Mouse (Mus musculus): ENCODE data around the gene Timm23.
"Not testable (repeated sequence)": the region's sequence is repeated elsewhere in the genome, so short reads cannot be mapped to it uniquely, and the experiment has no call there.

Gene Timm23

DNA sequence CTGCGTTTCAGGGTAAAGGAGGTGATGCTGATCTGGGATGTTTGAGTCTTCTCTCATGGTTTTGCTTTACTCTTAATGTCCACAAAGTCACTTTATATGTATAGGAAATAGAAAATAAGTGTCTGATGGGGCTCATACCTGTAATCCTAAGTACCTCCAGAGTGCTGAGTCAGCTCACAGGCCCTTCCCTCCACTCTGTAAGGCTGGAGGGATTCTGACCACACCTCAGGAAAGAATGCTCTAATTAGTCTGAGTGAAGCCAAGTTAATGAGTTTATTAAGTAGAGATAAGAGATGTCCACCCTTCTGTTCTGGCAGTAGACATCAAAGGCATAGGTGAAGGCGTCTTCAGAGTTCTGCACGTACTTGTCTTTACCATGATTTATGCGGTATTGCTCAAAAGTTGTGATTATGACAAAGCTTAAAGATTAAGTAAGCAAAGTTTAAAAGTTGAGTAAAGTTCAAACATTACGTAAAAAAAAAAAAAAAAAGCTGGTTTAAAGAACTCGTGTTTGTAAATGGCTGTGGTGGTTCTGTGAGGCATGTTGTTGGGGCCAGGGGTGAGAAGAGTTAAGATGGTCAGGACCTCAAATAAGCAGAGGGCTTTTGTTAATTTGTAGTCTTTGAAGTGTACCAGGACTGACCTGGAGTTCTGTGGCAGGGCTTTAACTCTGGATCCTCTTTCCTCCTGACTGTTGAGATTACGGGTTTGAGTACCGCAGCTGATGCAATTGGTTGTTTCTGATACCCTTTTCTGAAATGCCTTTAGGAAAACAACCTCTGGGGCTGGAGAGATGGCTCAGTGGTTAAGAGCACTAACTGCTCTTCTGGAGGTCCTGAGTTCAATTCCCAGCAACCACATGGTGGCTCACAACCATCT, 37.3 kb downstream of the Timm23 start:
- DNase-seq (ENCODE audit: low spot score) = no peak

DNA sequence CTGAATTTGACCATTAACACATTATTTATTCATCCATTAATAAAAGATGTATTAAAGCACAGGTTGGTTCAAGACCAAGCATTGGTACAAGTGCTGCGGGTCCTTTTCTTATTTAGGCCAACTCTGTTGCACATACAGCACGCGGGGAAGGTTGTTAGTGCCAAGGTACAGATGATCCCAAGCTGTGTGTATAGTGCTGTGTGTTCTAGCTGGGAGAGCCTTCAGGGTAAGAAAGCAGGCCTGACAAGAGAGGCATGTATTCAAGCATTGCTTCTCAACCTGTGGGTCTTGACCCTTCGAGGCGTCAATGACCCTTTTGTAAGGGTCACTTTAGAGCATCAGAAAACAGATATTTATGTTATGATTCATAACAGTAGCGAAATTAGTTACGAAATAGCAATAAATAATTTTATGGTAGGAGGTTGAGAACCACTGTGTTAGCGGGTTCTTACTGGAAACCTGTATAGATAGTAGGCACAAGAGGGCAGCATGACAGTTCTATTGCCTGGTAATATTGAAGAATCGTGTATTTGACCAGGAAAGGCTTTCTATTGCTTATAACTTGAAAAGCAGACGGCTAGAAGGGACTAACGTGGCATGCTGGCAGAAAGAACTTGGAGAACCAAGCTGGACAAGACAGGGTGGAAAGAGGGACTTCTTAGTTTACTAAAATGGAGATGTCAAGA, 38.4 kb downstream of the Timm23 start:
- DNase-seq (ENCODE audit: low spot score) = no peak

DNA sequence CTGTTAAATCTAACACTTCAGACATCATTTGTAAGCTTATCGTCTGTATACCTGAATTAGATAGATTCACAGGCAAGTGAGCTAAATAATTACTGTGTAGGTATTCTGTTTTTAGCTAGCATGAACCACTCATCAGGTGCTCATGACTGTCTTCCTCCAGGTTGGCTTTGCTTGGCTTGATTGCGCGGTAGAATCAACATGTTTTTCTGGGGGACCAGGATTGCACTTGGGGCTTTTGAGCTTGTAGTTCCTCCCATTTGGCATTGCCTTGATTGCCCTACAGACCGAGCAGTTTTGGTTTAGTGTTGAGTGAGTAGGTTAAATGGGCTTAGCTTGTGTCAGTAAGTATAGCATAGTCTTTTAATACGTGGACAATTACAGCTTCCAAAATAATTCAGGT, 39.5 kb downstream of the Timm23 start:
- no peak for DNase-seq (ENCODE audit: low spot score)

DNA sequence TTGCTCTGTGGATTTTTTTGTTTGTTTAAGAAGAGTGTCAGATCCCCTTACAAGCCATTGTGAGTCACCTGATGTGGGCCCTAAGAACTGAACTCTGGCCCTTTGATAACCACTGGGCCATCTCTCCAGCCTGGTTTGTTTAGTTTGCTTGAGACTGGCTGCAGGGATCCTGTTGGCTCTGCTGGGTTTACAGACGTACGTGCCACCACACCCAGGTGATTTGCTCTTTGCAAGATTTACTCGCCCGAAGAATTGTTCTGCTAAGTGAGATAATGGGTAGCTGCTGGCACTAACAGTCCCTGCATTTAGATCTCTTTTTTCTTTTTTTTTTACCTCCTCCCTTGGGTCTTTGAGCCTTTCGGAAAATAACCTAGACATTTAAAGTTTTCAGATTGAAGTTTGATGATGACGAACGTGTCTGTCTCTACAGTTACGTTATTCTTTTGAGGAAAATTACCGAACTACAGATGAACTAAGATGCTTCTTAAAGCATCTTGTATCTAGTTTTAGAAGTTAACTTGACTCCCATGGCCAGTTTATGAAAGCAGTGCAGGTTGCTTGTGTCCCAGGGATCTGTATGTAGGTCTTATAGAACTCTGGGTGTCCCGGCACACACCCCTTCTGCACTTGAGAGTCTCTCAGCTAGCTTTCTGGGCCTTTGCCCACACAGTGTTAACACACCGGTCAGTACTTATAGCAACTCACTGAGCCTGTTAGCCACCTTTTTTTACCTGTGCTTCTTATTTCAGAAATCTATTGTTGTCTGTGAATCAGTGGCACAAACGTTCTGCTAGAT, 40.4 kb downstream of the Timm23 start:
- no peak for DNase-seq (ENCODE audit: low spot score)

DNA sequence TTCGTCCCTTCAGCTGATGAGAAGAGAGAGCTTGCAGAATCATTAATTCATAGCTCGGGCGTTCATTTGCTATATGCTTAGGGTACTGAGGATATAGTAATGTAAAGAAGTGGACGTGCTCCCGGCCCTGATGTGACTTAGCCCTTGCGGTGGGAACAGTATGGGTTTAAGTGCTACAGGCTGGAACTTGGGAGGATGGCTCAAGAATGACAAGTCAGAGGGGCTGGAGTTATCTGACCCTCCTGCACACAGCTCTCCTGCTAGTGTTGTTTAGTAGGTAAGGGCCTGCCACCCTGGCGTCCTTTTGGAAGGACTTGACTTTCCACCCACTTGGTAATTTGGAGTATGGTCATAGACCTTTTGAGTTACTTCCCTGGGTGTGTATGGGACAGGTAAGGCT, 41.1 kb downstream of the Timm23 start:
- DNase-seq (ENCODE audit: low spot score) = no peak

DNA sequence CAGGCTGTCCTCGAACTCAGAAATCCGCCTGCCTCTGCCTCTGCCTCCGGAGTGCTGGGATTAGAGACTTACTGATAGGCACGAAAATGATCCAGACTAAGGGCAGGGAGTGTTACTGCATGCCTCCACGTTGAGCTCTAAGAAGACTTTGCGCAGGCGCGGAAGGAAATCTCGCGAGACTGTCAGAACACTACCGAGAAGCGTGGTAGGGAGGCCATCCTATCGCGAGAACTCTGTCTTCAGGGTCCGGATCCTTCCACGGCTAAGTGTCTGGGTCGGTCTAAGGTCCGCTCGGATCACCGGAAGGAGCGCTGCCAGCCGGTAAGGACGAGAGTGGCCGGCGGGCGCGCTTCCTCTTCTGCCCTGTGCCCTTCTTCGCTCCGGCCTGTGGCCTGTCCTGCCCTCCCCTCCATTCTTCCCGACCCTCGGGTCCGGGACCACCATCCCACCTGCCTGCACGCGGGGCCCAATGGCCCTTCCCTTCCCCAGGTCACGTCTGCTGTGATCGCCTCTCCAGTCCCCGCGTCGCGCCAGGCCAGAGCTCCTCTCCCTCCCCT, 41.9 kb downstream of the Timm23 start, which contains the start of gene Ncoa4:
TSS of gene Ncoa4 (plus strand) at position 176 of the 557 bp plus-strand sequence.
- peak; percentile 99 for DNase-seq (ENCODE audit: low spot score)

DNA sequence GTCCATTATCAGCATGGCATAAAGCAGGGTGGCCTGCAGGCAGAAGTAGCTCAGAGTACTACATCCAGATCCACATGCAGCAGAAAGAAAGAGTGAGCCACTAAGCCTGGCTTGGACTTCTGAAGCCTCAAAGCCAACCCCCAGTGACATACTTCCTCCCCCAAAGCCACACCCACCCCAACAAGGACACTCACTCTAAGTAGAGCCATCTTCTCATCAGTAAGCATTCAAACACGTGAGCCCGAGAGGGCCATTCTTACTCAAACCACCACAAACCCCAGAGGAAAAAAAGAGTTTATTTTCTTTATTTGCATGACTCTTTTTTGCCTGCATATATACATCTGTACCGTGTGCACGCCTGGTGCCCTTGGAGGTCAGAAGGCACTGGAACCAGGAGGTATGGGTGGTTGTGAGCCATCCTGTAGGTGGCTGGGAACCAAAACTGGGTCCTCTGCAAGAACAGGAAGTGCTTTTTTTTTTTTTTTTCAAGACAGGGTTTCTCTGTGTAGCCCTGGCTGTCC, 42.5 kb downstream of the Timm23 start:
- no peak for DNase-seq (ENCODE audit: low spot score)

DNA sequence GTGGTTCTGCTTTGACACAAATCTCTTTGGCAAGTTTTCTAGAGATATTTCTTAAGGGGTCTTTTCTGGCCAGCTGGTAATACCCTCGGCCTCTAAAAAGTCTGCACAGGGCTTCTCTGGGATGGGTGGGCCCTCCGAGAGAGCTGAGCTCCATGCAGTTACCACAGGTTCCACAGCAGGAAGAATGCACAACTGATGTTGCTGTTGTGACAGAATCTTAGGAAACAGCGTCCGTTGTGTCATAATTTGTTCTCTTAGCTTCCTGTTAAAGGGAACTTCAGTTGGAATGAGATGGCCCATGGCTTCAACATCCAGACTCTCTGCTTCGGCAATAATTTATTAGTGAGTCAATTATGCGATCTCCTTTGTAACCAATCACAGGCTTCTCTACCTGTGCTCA, 46.9 kb downstream of the Timm23 start:
- no peak for DNase-seq (ENCODE audit: low spot score)

DNA sequence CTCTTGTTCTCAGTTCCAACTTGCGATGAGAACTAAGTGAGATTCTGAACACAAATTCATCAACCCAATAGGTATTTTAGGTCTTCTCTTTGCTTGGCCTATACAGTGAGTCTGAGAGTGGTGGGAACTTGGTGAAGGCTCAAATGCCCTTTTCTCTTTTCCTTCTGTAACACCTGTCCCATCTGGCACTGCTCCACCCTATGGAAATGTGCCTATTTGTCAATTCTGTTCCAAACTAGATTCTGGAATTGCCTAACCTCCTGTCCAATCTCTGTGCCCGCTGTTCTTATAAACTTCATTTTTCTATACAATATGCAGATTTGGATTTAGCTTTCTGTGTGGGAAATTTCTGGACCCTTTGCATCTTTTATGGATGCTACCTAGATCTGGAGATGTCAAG, 48.5 kb downstream of the Timm23 start:
- DNase-seq (ENCODE audit: low spot score) = no peak

DNA sequence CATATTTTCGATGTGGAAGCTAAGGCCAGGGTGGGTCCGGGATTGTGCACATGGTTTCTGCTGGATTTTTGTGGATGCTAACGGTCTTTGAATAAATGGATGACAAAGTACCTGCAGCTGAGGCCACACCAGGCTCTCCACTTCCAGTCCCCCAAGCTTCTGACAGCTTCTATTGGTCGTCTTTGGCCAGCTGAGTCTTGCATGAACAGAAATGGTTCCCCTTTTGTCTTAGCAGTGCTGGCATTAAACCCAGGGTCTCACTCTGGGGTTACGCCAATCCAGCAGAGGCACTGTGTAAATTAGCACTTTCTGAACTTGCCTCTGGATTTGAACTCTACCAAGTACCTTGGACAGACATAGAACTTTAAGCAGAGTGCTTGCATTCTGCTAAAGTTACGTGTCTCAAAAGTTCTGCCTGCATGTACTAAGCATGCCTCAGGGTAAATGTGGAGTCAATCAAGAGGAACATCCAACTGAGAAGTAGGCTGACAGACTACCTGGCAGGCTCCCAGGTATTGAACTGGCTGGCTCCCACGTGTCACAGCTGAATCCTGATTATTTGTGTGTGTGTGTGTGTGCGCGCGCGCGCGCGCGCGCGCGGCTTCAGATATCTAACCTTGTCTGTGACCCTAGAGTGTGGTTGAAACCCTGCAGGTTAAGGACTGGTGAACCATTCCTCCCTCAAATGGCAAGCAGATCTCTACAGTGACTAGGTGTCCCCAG, 49.3 kb downstream of the Timm23 start:
- DNase-seq (ENCODE audit: low spot score) = no peak

DNA sequence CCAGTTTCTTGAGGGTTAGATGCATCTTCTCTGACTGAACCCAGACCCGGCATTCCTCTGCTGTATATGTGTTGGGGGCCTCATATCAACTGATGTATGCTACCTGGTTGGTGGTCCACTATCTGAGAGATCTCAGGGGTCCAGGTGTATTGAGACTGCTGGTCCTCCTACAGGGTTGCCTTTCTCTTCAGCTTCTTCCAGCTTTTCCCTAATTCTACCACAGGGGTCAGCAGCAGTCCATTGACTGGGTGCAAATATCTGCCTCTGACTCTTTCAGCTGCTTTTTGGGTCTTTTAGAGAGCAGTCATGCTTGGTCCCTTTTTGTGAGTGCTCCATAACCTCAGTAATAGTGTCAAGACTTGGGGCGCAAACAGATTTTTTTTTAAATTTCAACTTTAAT, 50.8 kb downstream of the Timm23 start:
- no peak for DNase-seq (ENCODE audit: low spot score)

DNA sequence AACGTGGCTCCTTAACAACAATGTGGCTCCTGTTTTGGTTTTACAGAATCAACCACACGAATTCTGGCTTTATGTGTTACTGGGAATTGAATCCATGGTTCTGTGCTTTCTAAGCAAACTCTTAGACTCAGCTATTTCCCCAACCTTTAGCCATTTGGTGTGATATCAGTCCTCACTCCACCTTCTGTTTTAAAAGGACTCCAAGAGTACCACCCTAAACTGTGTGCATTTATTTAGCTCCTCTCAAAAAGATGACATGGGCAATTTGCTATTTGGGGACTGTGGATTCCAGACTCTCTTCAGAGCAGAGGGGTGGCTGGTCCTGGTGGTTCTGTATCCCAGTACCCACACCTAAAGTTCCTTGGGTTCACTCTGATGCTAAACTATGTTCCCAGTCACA, 55.1 kb downstream of the Timm23 start:
- DNase-seq (ENCODE audit: low spot score) = no peak

DNA sequence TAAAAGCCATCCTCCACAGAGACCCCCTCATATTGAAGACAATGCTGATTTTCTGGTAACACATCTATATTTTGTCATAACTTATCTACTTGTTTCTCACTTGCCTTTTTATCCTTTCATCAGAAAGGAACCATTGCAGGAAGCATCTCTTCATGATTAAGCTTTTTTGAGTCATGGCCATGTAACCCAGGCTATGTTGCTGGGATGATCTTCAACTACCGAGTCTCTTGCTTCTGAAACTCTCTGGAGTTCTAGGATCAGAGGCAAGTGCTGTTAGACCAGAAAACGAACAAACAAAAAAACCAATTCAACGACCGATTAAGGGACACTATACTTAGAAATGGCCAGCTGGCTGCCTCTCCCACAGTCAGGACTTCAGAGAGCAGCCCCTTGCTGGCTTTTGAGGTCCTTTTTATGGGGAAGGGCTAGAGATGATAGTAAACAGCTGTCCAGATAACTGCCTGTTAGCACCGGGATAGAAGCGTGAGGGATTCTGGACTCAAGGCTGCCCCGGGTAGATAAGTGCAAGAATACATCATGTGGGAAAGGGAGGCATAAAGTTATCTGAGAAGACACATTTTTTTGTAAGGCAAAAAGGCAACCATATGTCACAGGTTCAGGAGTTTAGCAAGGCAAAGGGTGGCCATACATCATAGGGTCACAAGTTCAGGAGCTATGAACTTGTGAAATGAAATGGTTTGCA, 55.7 kb downstream of the Timm23 start:
- no peak for DNase-seq (ENCODE audit: low spot score)

DNA sequence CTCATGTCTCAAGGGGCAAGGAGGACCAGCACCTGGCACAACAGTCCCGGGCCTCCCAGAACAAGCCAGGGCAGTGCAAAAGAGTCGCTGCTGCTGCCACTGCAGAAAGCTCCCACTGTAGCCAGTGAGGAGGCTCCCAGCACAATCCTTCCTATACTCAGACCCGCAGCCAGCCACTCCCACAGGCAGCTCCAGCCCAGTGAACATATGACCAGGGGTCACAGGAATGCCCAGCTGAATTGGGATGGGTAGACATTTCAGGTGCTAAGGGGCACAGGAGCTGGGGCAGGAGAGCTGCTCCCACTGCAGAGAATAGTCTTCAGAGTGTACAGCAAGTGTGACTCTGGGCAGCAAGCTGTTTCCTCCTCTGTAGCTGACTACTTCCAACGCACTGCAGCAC, 56.3 kb downstream of the Timm23 start:
- DNase-seq (ENCODE audit: low spot score) = no peak

DNA sequence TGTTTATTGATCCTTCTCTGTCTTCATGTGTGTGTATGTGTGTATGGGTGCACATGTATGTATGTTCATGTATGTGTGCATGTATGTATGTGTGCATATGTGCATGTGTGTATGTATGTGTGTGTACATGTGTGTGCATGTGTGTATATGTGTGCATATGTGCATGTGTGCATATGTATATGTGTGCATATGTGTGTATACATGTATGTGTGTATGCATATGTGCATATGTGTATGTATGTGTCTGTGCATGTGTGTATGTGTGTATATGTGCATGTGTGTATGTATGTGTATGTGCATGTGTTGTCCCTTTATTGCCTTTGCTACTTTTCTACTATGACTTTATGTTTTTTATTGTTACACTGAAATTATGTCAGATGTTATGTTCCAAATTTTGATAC, 57.0 kb downstream of the Timm23 start:
- no peak for DNase-seq (ENCODE audit: low spot score)

DNA sequence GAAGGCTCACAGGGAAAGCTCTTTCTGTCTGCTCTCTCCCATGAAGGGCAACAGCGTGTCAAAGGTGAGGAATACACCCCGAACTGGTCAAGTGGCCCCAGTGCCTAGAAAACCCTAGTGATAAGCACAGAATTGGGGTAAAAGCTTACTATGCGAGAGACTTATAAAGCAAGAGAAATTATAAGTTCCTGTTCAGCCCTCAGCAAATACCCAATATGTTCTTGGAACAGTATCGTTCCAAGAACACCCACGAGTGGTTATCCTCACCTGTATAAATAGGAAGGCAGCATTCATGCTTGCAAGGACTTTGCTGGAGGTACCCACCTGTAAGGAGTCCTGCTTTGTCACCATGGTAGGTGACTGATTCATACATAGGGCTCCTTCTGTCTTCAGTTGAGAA, 60.0 kb downstream of the Timm23 start, which contains the start of gene Msmb:
TSS of gene Msmb (plus strand) at position 301 of the 400 bp plus-strand sequence.
- DNase-seq (ENCODE audit: low spot score) = no peak

DNA sequence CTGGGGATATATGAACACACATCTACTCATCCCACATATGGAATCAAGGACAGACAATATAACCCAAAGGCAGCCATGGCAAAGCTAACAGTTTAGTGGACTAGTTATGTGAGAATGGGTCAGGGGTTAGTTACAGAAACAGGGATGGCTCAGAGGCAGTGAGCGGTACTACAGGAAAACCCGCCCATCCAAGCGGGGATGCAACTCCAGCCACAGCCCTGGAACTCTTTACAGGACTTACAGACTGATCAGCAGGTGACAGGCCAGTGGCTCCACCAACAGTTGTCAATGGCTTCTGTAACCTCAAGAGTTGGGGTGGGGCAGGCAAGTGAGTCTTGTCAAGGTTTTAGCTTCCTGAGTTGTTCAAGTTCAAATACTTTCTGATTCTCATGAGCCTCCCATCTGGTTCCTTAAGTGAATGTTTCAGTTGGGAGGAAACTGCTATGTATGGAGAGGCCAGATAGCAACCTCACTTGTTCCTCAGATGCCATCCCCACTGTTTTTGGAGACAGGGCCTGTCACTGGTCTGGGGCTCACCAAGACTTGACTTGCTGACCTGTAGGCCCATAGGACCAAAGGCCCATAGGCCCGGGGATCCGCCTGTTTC, 61.2 kb downstream of the Timm23 start:
- no peak for DNase-seq (ENCODE audit: low spot score)

DNA sequence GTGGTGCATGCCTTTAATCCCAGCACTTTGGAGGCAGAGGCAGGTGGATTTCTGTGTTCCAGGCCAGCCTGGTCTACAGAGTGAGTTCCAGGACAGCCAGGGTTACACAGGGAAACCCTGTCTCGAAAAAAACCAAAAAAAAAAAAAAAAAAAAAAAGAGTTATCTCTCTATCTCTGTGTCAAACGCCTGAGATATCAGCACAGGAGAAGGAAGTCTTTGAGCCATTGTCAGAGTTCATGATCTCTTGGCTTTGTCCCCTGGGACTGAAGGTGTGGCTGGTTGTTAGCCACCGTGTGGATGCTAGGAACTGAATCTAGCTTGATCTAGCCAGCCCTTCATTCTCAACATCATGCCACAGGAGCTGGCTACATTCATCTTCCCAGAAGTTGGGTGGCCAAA, 65.2 kb downstream of the Timm23 start:
- DNase-seq (ENCODE audit: low spot score) = not testable (repeated sequence)

DNA sequence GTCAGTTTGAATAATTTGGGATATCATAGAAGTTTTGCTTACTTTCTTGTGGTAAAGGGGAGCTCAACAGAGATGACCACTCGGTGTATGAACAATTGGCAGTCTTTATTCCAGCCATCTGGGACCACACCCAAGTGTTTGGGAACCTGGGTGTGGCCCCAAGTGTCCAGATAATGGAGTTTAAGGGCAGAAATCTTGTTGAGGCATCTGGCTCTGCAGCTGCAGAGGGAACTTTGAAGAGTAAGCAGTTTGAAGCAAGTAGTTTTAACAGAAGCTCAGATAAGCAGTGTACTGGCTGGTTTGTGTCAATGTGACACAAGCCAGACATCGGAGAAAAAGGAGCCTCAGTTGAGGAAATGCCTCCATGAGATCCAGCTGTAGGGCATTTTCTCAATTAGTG, 67.4 kb downstream of the Timm23 start:
- DNase-seq (ENCODE audit: low spot score) = no peak

DNA sequence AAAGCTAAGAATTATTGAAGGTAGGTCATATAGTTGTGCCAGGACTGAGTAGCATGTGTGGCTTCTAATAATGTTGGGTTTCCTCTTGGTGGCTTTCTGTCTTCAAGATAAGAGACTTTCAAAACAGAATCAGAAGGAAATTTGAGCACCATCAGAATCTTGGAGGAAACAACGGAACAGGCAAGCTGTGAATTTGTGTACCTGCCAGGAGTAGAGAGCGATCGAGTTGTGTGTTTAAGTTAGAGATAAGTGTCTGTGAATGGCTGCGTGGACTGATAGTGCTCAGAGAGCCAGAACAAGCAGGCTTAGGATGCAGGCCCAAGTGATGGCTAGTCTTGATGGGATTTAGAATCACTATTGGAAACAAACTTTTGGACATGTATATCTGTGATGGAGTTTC, 69.9 kb downstream of the Timm23 start:
- no peak for DNase-seq (ENCODE audit: low spot score)

Measured in urinary bladder, postnatal 25 days (tissue).